In genomic region chr1:186705203-186705914, GRCm38 (mm10) we compare ENCODE assay signal across 8 mouse cellular contexts. TPM values are rescaled to one million over a fixed set of nuclear protein-coding genes. Genes with fewer than 3 reads are reported as not detected.
DNase-seq lines count a peak whose midpoint lies in the region; ATAC-seq and TF ChIP-seq lines count a peak whose summit lies in the region.

No protein-coding gene starts in this region.

- peak overlapping the region; percentile 55 for H3K4me3 ChIP-seq in ES-Bruce4 (ENCODE audit: low read depth, low read length)
- H3K4me3 ChIP-seq in lung, embryonic 16.5 days (ENCODE audit: low read length), result peak overlapping the region; percentile 80

- peak overlapping the region; percentile 84 for H3K4me2 ChIP-seq in lung, embryonic 16.5 days (ENCODE audit: low read depth, low read length)

- H3K9ac ChIP-seq in ES-Bruce4 (ENCODE audit: low read depth, poor library complexity, severe bottlenecking), result peak overlapping the region; percentile 64
- H3K9ac ChIP-seq in lung, embryonic 16.5 days (ENCODE audit: low read length), result peak overlapping the region; percentile 94

- peaks cover 10% of the 10 kb centered on the region for H3K27me3 ChIP-seq in ES-Bruce4 (ENCODE audit: control insufficient read depth, insufficient read depth, low read length, poor library complexity, severe bottlenecking)
- no peaks in the 10 kb centered on the region for H3K27me3 ChIP-seq in lung, embryonic 16.5 days (ENCODE audit: control insufficient read depth, insufficient read depth, low read depth, low read length)

- peak; percentile 76 for ATAC-seq in lung, embryonic 16.5 days (ENCODE audit: low read depth)

- no peaks in the 10 kb centered on the region for H3K36me3 ChIP-seq in ES-Bruce4 (ENCODE audit: control insufficient read depth, insufficient read depth, low read length, poor library complexity, severe bottlenecking)
- 0 out of 2 replicates have a peak, but pooled peaks cover 2% of the 10 kb centered on the region for H3K36me3 ChIP-seq in lung, embryonic 16.5 days (ENCODE audit: control insufficient read depth, insufficient read depth, low read length)

- TF ChIP-seq EP300 in ES-Bruce4 (IDR thresholded peaks at IDR 0.05; ENCODE audit: insufficient read depth, low read depth, low read length), result no peak

- peak; percentile 11 to 32 for DNase-seq in cerebellum, adult 18-20 months
- DNase-seq in forelimb bud, embryonic 11.5 days (ENCODE audit: low read depth, low spot score), result peak; percentile 67
- peak; percentile 69 to 77 for DNase-seq in heart, postnatal 36 days
- DNase-seq in layer of hippocampus, postnatal 10 days (ENCODE audit: low spot score in 2 of 2), result peak; percentile 69 to 76
- DNase-seq in ovary, postnatal 36 days (ENCODE audit: low spot score), result peak; percentile 65
- DNase-seq in yolk sac, embryonic 10.5 days (ENCODE audit: low spot score), result peak; percentile 81

- no peaks in the 10 kb centered on the region for H3K9me3 ChIP-seq in ES-Bruce4 (replicated peaks; ENCODE audit: control insufficient read depth, insufficient read depth, low read length, poor library complexity, severe bottlenecking)
- H3K9me3 ChIP-seq in lung, embryonic 16.5 days (ENCODE audit: control insufficient read depth, low read length), result no peaks in the 10 kb centered on the region

- TF ChIP-seq POLR2A in ES-Bruce4 (IDR thresholded peaks at IDR 0.05; ENCODE audit: insufficient read depth, low read length), result no peak

- H3K4me1 ChIP-seq in ES-Bruce4 (ENCODE audit: control insufficient read depth, insufficient read depth, low read length), result no peaks in the 10 kb centered on the region
- peaks cover 18% of the 10 kb centered on the region for H3K4me1 ChIP-seq in lung, embryonic 16.5 days (replicated peaks; ENCODE audit: control insufficient read depth, insufficient read depth, low read length)

- intact Hi-C loops in heart, postnatal 36 days (cut with DNase I), result loop anchor here (10.0 kb wide), 1 partner anchor 591 kb away; the partner anchor contains the start of gene Lyplal1

- WGBS in lung, embryonic 16.5 days, result under 1% methylated on average over 37 of the region's 65 CpGs

- H3K27ac ChIP-seq in ES-Bruce4 (ENCODE audit: insufficient read depth, low read length), result no peak overlapping the region
- peak overlapping the region; percentile 97 for H3K27ac ChIP-seq in lung, embryonic 16.5 days (ENCODE audit: low read length)

- TF ChIP-seq CTCF in ES-Bruce4 (IDR thresholded peaks at IDR 0.05; ENCODE audit: low read depth, low read length), result peak; percentile 5

RNA-seq across cellular contexts. Expression of gene Tgfb2, which starts 0.4 kb away (rescaled TPM):
- polyA plus RNA-seq in ES-Bruce4 (2011; ENCODE audit: insufficient read depth, insufficient read length, low read depth, missing spikeins), result 11.9 and 13.0 TPM in 2 replicates
- 1 to 10 TPM; 4.2 to 8.1 TPM for total RNA-seq in heart, postnatal 36 days (2021)
- total RNA-seq in layer of hippocampus, postnatal 10 days (2021), result 10 to 100 TPM; 33.6 to 37.4 TPM
- 102 and 106 TPM in 2 replicates for polyA plus RNA-seq in lung, embryonic 16.5 days (2015; fragmentation: Nextera tagmentation; extraction: Ambion mirVana)

RNA-seq across cellular contexts. Expression of gene Rrp15, which starts 43.8 kb away (rescaled TPM):
- polyA plus RNA-seq in ES-Bruce4 (2011; ENCODE audit: insufficient read depth, insufficient read length, low read depth, missing spikeins), result 76.8 and 81.3 TPM in 2 replicates
- total RNA-seq in heart, postnatal 36 days (2021), result 1 to 10 TPM; 9.0 to 9.7 TPM
- 10 to 100 TPM; 17.5 to 19.5 TPM for total RNA-seq in layer of hippocampus, postnatal 10 days (2021)
- 50.8 and 56.4 TPM in 2 replicates for polyA plus RNA-seq in lung, embryonic 16.5 days (2015; fragmentation: Nextera tagmentation; extraction: Ambion mirVana)

Comparison
In these comparisons a context has a peak if more than half of its experiments do, and no peak if none do; other contexts are left out.
1. DNase-seq: peak in every context shown above with its lines; median percentile 81 in yolk sac, embryonic 10.5 days; 73 in heart, postnatal 36 days; 72 in layer of hippocampus, postnatal 10 days; 67 in forelimb bud, embryonic 11.5 days; 65 in ovary, postnatal 36 days; 22 in cerebellum, adult 18-20 months.